22 mouse cellular contexts compared by ENCODE assay signal in the genomic region with DNA sequence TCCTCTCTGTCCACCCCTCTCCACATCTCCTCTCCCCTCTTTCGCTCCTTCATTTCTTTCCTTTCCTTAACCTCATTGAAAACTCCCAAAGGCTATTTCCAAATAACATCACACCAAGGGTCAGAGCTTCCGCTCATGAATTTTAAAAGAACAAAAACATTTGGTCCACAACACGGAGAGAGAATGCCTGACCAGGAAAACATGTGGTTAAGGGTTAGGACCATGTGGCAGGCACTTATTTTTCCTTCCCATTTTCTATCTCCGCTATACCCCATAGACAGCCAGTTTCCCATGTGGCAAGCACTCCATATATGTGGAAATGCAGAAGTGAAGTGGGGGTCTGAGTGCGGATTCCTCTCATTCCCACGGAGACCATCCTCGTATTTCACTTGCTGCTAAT.
"Had no signal": no experiment of that assay in that cellular context is flagged by ENCODE, and none has a peak within 500 bp of the region (broad histone marks: within the 10 kb centered on the region; RNA-seq: fewer than 3 reads in every experiment).

No protein-coding gene starts in this region.

- H3K36me3 ChIP-seq: heart, embryonic 10.5 days; heart, embryonic 12.5 days; hindbrain, embryonic 10.5 days; hindbrain, embryonic 12.5 days; intestine, embryonic 15.5 days; limb, embryonic 10.5 days; limb, embryonic 12.5 days; liver, embryonic 13.5 days had no signal

- H3K9me3 ChIP-seq: heart, embryonic 10.5 days; heart, embryonic 12.5 days; hindbrain, embryonic 10.5 days; hindbrain, embryonic 12.5 days; intestine, embryonic 15.5 days; limb, embryonic 10.5 days; limb, embryonic 12.5 days; liver, embryonic 13.5 days had no signal

- H3K4me1 ChIP-seq: heart, embryonic 12.5 days; intestine, embryonic 15.5 days had no signal

- H3K27ac ChIP-seq: heart, embryonic 10.5 days; hindbrain, embryonic 10.5 days; hindbrain, embryonic 12.5 days; hindbrain, embryonic 14.5 days; intestine, embryonic 15.5 days; layer of hippocampus, adult 2 months; left cerebral cortex, adult 2 months; limb, embryonic 10.5 days; limb, embryonic 12.5 days; liver, embryonic 13.5 days had no signal

- DNase-seq: gastrocnemius, postnatal 14 days; gastrocnemius, postnatal 36 days; heart, adult 18-20 months; heart, postnatal 10 days; heart, postnatal 4 days; kidney, adult 18-20 months; kidney, postnatal 36 days; liver; liver, embryonic 13.5 days had no signal

- H3K27me3 ChIP-seq: heart, embryonic 12.5 days; hindbrain, embryonic 12.5 days; intestine, embryonic 15.5 days; limb, embryonic 12.5 days; liver, embryonic 13.5 days had no signal

- ATAC-seq: hindbrain, embryonic 16.5 days; inflammation-experienced regulatory T-cells, adult 6 months; intestine, embryonic 15.5 days; intestine, postnatal 0 days had no signal

- H3K4me3 ChIP-seq: heart, embryonic 10.5 days; heart, embryonic 12.5 days; hindbrain, embryonic 10.5 days; hindbrain, embryonic 12.5 days; intestine, embryonic 15.5 days; layer of hippocampus, adult 2 months; left cerebral cortex, adult 2 months; limb, embryonic 10.5 days; limb, embryonic 12.5 days; liver, embryonic 13.5 days had no signal
